Mouse (Mus musculus) monocyte, adult 5-6 weeks (primary cell): ENCODE data around the gene Mettl26. TPM values are rescaled to one million over a fixed set of nuclear protein-coding genes. Genes with fewer than 3 reads are reported as not detected.
A peak's percentile ranks its signal among the peaks of the same experiment; 100 is the strongest.

Source experiments
- ATAC-seq: fragments of 153-309, 156-312 bp; replicated peaks from 2 replicates; pipeline ENCODE4 v1.8.0; 2017; ENCODE audit warnings: mild to moderate bottlenecking; ENCODE audit not compliant: low TSS enrichment, insufficient number of reproducible peaks, severe bottlenecking, poor library complexity, low FRiP score
- total RNA-seq: library from RNA; stranded (forward); fragments of 200-1000, 200-491, 200-594 nt; gene quantifications from 3 replicates; pipeline ENCODE4 v1.2.3, GENCODE M21; 2017

Mettl26 gene
- total RNA-seq, 1 experiment from 2014 or later, result 7.0 TPM

DNA sequence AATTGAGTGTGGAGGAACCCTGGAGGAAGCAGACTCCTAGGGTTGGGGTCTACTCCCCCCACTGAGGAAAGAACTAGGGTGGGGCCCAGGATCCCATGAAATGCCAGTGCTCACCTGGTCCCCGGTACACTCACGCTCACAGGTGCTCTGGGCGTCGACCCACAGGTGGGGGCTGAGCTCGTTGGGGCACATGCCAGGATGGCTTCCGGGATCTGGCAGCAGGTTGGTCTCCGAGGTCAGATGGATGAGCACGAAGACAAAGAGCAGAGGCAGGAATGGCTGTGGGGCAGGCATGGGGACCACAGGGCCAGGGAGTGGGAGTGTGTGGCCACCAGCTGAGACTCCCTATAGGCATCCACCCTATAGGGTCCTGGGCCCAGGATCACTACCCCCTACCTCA, 4.9 kb downstream of the Mettl26 start:
- no peak for ATAC-seq

DNA sequence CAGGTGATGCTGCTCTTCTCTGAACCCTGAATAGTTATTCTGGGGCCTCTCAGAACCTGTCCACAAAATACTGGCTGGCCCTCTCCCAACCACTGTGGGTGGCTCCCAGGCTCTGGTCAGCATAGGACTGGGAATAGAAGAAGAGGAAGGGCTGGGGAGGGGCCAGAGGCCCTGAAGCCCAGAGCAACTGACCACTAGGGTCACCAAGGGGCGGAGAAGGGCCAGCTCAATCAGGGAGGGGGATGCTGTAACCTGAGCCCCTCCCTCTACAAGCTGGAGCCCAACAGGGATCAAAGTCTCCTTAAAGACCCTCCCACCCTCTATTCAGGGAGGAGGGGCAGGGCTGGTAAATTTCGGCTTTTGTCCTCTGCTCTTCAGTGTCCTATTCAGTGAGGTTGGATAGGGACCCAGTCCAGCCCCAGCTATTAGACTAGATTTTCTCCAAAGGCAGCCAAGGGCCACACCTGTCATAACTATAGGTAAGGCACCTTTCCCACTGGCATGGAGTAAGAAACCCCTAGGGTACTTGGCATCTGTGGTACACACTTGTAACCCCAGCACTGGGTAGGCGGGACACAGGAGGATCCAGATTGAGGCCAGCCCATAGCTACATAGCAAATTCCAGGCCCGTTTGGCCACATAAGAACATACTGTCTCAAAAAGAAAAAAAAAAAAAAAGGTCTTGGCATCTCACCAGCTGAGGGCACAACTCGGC, 5.5 kb downstream of the Mettl26 start, which contains the start of gene Wfikkn1:
Gene Wfikkn1, minus strand, starts transcription at position 663 of the 715 bp plus-strand sequence.
- no peak for ATAC-seq

DNA sequence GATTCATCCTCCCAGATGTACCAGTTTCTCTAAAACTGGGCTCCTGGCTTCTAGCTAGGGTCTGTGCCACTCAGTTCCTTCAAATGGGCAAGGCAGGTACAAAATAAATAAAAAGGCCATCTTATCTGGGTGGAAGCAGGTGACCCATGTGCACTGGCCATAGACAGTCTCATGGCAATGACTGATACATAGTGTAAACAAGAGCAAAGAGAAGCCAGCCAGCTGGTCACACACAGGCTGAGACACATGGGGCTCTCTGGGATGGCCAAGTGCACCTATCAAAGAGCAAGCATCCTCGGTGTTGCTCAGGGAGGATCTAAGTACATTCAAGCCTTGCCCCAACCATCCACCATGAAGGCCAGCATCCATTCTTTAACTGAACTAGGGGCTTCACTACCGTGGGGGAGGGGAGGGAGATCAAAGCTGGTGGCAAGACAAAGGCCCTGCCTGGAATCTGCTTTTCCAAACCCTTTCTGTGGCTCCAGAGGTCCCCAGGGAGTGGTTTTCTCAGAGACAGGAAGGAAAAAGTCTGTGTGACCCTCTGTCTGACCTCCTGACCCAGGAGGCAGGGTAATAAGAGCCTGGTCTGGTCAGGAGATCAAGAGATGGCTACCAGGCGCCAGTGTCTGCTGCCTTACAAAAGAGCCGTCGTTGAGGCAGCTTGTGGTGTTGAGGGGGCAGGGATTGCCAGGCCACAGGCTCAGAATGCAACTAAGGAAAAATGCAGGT, 6.2 kb downstream of the Mettl26 start:
- ATAC-seq, result no peak

DNA sequence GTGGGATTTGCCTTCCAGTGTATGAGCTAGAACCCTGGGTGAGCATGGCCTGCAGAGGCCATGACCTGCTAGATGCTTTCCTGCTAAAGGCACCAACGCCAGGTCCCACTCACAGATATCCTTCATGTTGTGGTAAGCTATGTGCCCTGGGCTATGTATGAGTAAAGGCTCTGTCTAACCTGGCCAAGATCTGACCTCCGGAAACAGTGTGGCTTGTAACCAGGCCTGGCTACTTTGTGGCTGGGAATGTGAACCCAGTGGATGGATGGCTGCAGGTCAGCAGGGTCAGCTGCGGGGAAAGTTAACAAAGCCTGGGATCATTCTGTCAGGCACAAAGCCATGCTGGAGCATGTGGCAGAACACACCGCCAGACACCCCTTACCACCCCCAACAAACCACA, 6.8 kb downstream of the Mettl26 start:
- ATAC-seq, result no peak

DNA sequence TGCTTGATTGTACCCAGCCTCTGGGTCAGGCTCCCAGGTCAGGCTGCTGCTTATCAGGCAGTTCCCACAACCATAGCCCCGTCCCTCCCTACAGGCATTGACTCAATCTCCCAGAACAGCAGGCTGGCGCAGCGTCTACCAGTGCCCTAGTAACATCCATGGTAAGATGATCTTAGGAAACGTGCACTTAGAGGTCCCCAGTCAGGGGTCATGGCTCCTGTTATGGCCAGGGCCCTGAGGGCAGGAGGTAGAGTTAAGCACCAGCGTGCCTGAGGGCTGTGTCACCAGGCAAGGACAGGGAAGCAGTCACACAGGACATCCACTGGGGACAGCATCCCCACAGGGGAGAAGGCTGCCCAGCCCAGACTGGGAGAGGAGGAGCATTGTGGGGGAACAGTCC, 7.4 kb downstream of the Mettl26 start:
- no peak for ATAC-seq

- ATAC-seq, result no peak
Observed at GRCm38 (mm10) chr17:25883268-25883667, 8.4 kb downstream of the Mettl26 start.

DNA sequence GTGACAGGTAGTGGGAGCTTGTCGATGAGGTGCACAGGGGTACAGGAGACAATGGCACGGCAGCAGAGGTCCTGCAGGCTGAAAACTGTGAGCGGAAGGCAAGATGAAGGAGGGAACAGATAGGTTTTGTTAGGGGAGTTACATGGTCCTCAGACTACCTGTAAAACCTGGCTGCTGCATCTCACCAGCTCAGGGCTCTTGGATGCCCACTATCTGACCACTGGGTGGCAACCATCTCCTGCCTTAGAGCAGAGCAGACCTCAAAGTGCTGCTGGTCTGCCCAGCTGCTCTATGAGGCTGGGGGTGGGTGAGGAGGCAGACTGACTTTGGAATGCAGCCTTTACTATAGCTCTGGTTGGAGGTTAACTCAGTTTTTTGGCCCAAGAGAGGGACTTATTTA, 8.9 kb downstream of the Mettl26 start:
- ATAC-seq, result no peak

DNA sequence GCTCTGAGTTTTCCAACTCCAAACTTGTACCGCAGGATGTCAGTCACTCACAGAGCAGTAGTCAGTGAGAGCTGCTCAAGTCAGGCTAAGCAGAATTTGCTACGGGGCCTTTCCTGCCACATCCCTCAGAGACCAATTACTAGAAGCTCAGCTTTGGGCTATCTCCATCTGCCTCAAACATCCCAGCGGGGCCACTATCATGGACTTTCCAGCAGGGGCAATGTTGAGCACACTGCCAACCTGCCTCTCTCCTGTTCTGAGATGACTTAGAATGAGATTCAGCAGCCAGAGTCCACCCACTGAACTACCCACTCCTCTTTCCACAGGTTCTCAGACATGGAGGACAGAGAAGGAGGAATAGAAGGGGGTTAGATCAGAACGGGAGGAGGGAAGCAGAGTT, 10.8 kb downstream of the Mettl26 start:
- no peak for ATAC-seq

GRCm38 (mm10) chr17:25886806-25887205, 11.9 kb downstream of the Mettl26 start:
- no peak for ATAC-seq

- ATAC-seq, result no peak
Observed at GRCm38 (mm10) chr17:25887467-25887866, 12.6 kb downstream of the Mettl26 start.

DNA sequence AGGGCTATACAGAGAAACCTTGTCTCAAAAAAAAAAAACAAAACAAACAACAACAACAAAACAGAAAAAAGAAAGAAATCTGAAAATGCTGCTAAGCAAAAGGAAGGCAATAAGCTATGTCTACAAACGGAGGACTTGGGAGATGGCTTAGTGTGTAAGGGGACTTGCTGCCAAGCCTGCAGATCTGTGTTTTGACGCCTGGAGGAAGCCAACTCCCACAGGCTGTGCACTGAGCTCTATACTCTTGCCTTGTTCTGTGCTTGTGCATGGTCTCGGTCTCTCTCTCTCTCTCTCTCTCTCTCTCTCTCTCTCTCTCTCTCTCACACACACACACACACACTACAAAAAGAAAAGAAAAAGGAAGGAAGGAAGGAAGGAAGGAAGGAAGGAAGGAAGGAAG, 14.0 kb downstream of the Mettl26 start:
- ATAC-seq, result no peak

- peak; percentile 90 for ATAC-seq
Observed at GRCm38 (mm10) chr17:25893975-25894617, 19.2 kb downstream of the Mettl26 start.

GRCm38 (mm10) chr17:25895415-25895814, 20.5 kb downstream of the Mettl26 start:
- ATAC-seq, result no peak

DNA sequence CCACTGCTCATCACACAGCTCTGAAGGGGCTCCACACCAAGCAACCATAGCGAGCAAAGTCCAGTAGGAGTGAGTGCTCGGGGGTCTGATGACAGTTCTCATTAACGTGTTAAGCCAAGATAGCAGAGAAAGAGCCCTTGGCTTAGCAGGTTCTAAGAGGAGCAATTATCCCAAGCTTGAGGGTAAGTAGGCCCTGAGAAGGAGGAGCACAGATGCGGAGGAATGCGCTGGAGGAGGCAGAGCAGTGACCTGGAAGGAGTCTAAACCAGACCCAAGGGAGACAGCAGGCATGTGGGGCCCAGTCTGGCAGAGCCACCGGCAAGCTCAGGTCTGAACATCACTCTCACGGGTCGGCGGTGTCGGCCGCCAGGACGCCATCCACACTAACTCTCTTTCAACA, 21.0 kb downstream of the Mettl26 start:
- no peak for ATAC-seq

- no peak for ATAC-seq
Observed at GRCm38 (mm10) chr17:25900193-25900592, 25.3 kb downstream of the Mettl26 start.

DNA sequence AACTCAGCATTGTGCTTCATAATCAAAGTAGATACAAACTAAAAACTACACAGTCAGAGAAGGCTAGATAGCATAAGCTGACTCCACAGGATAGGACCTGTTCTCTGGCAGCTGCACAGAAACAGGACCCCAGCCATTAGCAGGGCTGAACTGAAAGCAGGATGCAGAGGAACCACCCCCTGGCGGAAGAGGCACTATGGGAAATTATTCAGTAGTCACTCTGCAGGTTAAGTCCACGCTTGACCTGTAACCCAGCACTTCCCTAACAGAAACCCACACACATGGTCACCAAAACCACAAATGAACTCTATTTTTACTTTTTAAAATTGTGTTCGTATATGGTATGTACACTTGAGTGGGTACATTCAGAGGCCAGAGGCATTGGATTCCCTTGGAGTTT, 28.2 kb downstream of the Mettl26 start:
- peak; percentile 40; the same call in 1 of the 2 replicates for ATAC-seq

DNA sequence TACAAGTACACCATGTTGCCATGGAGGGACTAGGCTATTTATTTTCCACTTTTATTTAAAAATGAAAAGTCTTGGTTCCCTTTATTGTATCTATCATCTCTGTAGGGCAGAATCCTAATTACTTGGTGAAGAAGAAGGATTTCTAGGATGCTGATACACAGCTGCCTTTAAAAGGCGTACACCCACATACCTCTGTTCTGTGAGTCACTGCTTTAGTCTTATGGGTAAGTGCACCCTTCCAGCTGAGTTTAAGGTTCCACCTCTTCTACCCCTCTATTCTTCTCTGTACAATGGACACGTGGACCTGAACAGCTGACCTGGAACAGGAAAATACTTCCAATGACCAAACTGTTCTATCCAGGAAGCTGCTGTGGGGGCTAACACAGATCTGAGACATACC, 32.8 kb downstream of the Mettl26 start:
- no peak for ATAC-seq

DNA sequence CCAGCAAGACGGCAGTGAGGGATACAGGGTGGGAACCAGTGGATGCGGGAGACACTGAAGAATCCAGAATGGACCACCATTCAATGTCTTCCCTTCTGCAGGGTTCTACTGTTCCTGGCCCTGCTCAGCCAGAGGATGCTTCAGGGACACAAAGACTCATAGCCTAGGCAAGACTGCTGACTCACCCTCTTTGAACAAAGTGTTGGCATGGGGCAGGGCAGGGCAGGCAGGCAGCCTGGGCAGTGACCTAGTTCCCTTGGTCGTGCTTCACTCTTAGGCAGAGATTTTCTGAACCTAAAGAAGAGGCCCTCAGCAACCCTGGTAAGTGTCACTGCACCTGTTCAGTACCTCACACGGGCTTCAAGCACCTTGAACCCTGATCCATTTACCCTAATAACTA, 36.9 kb downstream of the Mettl26 start:
- ATAC-seq, result no peak

DNA sequence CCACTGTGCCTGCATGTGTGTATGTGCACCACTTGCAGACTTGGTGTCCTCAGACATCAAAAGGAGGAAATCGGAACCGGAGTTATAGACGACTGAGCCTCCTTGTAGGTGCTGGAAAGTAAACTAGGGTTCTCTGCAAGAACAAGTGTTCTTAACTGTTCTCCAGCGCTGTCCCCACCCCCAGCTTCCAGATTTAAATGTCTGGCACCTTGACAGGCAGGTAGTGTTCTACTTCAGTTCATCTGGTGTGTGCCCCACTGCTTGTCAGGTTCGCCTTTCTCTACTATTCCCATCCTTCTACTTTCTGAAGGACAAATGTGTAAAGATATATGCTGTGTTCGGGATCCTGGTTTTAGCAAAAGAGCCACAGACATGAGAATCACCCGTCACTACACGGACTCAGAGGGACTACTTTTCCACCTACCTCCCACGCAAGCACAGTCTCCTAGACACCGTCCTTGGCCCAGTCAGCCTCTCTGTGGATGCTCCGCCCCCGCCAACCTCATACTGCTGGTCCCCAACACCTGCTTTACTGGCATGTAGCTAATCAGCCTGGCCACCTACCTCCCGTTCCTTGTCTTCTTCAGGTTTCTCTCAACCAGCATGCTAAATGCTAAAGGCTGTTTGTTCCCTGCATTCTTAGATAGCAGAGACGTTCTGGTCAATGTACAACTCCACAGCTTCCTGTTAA, 38.5 kb downstream of the Mettl26 start:
- ATAC-seq, result no peak
